Mouse (Mus musculus): ENCODE data around the gene Tigd2. TPM values are rescaled to one million over a fixed set of nuclear protein-coding genes. Genes with fewer than 3 reads are reported as not detected.
"Not testable (repeated sequence)": the region's sequence is repeated elsewhere in the genome, so short reads cannot be mapped to it uniquely, and the experiment has no call there.

The Tigd2 gene
- polyA plus RNA-seq, 1 experiment from 2014 or later, result 13.6 TPM

DNA sequence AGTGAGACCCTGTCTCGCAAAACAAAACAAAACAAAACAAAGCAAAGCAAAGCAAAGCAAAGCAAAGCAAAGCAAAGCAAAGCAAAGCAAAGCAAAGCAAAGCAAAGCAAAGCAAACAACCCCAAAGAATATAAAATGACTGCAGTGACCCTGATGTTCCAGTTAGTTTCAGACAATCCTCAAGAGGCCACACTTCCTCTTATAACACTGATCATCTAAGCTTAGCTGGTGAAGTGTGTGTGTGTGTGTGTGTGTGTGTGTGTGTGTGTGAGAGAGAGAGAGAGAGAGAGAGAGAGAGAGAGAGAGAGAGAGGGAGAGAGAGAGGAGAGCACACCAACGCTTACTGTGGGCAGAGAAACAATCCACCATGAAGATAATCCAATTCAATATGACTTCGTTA, 14.2 kb upstream of the Tigd2 start:
- WGBS, result 70% methylated on average over 3 of the region's 3 CpGs

DNA sequence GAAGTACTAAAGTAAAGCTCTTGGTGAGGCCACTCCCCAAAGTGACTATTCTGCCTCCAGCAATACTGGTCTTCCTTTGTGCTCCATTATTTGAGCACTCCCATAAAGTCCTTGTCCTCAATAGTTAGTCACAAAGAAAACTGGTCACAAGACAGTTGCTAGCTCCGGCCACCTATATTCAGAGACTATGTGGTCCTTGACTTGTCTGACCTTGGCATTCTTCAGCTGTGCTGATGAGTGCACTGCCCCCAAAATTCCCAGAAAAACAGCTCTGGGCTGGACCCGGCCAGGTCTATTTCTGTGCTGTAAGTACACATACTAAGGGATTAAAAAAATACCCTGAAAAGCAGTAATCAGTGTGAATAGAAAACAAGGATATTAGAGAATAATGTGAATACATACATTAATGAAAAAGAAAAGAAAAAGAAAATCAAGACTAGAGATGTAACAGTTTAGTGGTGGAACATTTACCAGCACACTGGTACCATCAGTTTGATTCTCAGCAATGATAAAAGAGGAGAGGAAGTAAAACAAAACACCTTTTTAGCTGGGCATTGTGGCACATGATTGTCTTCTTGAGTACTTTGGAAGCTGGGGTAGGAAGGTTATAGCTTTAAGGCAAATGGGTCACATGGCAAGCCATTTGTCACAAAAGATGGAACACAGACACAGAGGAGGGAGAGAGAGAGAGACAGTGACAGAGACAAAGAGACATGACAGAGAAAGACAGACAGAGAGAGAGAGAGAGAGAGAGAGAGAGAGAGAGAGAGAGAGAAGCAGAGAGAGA, 12.6 kb upstream of the Tigd2 start:
- H3K9ac ChIP-seq, result no peak overlapping the region
- no peaks in the 10 kb centered on the region for H3K9me3 ChIP-seq
- no peaks in the 10 kb centered on the region for H3K36me3 ChIP-seq
- H3K27ac ChIP-seq, result no peak overlapping the region
- ATAC-seq (ENCODE audit: insufficient number of reproducible peaks, insufficient read depth, low FRiP score, low TSS enrichment, low read depth), result no peak
- no peak overlapping the region for H3K4me2 ChIP-seq
- WGBS, result 54% methylated on average over 2 of the region's 2 CpGs
- H3K27me3 ChIP-seq, result no peaks in the 10 kb centered on the region
- H3K4me3 ChIP-seq, result no peak overlapping the region
- H3K4me1 ChIP-seq, result no peaks in the 10 kb centered on the region

More for the DNA sequence above, 14.2 kb upstream of the Tigd2 start:
- H3K9ac ChIP-seq; H3K4me3 ChIP-seq; H3K27ac ChIP-seq; H3K27me3 ChIP-seq; ATAC-seq (ENCODE audit: insufficient number of reproducible peaks, insufficient read depth, low FRiP score, low TSS enrichment, low read depth); H3K4me1 ChIP-seq; H3K4me2 ChIP-seq; H3K9me3 ChIP-seq; H3K36me3 ChIP-seq: not testable (repeated sequence)

DNA sequence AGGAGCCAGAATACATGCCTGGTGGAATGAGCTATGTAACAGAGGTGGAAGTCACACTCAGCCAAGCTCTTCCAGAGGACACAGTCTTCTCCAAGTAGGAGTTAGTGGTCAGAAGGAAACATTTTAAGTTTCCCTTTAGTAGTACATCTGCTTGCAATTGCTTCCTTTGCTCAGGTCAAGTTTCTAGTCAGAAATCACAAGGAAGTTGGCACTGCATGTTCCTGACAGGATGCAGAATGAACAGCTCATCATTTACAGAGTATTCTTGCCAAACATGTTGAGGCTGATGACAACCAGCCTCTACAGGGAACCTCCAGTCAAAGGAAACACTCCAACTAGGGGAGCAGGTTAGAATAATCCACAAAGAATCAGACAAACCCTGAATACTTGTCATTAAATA, 11.9 kb upstream of the Tigd2 start:
- Histone ChIP-seq H3K4me3 (no peak overlapping the region), H3K27ac (no peak overlapping the region), H3K36me3 (no peaks in the 10 kb centered on the region), H3K9me3 (no peaks in the 10 kb centered on the region), H3K4me2 (no peak overlapping the region), H3K9ac (no peak overlapping the region), H3K27me3 (no peaks in the 10 kb centered on the region), H3K4me1 (no peaks in the 10 kb centered on the region)
- ATAC-seq (ENCODE audit: insufficient number of reproducible peaks, insufficient read depth, low FRiP score, low TSS enrichment, low read depth), result no peak

DNA sequence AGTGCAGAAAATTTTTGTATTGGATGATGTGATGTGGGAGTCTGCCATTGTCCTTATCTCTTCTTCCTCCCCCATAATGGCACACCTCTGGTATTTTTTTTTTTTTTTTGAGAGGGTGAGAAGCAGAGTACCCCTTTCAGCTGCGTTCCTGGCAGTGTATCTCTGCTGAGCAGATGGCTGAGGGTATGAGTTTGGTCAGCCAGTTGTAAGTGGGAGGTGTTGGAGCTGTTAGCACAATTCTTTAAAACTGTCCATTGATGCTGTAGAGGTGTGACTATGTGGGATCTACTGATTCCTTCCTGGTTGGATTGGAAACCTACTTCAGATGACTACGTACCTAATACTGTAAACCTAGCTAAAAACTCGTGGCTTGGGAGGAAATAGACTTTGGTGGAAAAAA, 10.3 kb upstream of the Tigd2 start:
- WGBS, result 83% methylated on average over 3 of the region's 3 CpGs
- H3K9ac ChIP-seq, result no peak overlapping the region
- H3K36me3 ChIP-seq, result no peaks in the 10 kb centered on the region
- ATAC-seq (ENCODE audit: insufficient number of reproducible peaks, insufficient read depth, low FRiP score, low TSS enrichment, low read depth), result no peak
- H3K4me2 ChIP-seq, result no peak overlapping the region
- no peaks in the 10 kb centered on the region for H3K9me3 ChIP-seq
- no peak overlapping the region for H3K4me3 ChIP-seq
- no peak overlapping the region for H3K27ac ChIP-seq
- H3K27me3 ChIP-seq, result no peaks in the 10 kb centered on the region
- no peaks in the 10 kb centered on the region for H3K4me1 ChIP-seq

DNA sequence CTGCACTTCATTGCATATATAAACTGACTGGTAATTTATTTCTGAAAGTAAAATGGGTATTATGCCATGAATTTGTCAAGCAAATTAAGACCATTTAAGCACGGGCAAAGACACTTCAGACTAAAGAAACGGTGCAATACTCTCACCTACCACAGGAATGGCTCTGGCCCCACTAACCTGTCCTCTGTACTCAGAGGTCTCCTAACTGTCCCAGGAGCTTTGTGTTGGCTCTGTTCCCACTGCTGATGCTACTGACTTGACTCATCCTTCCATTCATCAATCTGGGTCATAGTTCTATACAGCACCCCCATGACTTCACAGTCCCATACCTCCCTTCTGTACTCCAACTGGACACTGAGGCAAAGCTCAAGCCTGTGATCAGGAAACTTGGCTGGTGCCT, 9.6 kb upstream of the Tigd2 start:
- Histone ChIP-seq H3K36me3 (no peaks in the 10 kb centered on the region), H3K4me2 (no peak overlapping the region), H3K27me3 (no peaks in the 10 kb centered on the region), H3K9ac (no peak overlapping the region), H3K9me3 (no peaks in the 10 kb centered on the region), H3K27ac (no peak overlapping the region), H3K4me3 (no peak overlapping the region), H3K4me1 (no peaks in the 10 kb centered on the region)
- 67% methylated on average over 2 of the region's 2 CpGs for WGBS
- no peak for ATAC-seq (ENCODE audit: insufficient number of reproducible peaks, insufficient read depth, low FRiP score, low TSS enrichment, low read depth)

DNA sequence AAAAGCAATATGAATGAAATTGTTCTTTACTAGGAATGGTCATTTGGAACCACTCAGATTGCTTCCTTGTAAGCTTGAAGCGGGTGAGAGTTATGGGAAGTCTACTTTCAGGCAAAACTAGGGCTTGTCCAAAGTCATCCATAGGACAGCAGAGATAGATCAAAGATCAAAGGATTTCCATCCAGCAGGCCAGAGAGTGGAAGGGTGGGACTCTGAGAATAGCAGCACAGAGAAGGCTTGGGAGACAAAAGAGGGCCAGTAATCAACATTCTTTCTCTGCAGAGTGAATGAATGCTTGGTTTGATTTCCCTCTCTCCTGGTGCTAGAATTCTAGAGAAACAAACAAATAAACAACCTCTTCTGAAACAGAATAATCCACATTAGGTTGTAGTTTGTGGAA, 1.1 kb upstream of the Tigd2 start:
- H3K4me3 ChIP-seq, result no peak overlapping the region
- ATAC-seq (ENCODE audit: insufficient number of reproducible peaks, insufficient read depth, low FRiP score, low TSS enrichment, low read depth), result no peak
- no peak overlapping the region for H3K27ac ChIP-seq
- WGBS, result 93% methylated on average over 1 of the region's 1 CpGs
- no peak overlapping the region for H3K9ac ChIP-seq
- H3K4me2 ChIP-seq, result no peak overlapping the region
- H3K36me3 ChIP-seq, result peaks cover 12% of the 10 kb centered on the region; the same call in 1 of the 2 replicates
- no peaks in the 10 kb centered on the region for H3K27me3 ChIP-seq
- peaks cover 4% of the 10 kb centered on the region; the same call in 1 of the 2 replicates for H3K4me1 ChIP-seq
- H3K9me3 ChIP-seq, result no peaks in the 10 kb centered on the region

DNA sequence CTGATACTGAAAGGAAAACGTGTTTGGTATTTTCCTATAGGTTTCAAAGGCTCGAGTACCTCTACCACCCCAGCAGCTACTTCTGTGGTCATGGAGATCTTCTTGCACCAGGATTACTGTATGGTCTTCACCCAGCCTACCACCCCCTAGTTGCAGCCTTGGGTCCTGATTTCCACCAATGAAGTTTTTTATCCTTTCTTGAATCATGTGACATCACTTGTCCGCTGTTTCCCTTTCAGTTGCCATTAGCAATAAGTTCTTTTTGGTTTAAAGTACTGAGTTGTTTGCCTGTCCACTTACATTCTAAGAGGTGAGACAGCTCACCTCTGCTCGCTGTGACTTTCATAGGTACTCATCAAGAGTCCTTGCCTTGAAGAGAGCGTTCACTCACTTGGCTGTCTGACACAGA, 633 bp downstream of the Tigd2 start:
- Histone ChIP-seq H3K9ac (peak overlapping the region; percentile 85), H3K4me3 (peak overlapping the region; percentile 73), H3K9me3 (no peaks in the 10 kb centered on the region), H3K27ac (peak overlapping the region; percentile 81), H3K4me1 (peaks cover 4% of the 10 kb centered on the region; the same call in 1 of the 2 replicates), H3K36me3 (peaks cover 14% of the 10 kb centered on the region; the same call in 1 of the 2 replicates), H3K27me3 (no peaks in the 10 kb centered on the region), H3K4me2 (peak overlapping the region; percentile 69)
- ATAC-seq (ENCODE audit: insufficient number of reproducible peaks, insufficient read depth, low FRiP score, low TSS enrichment, low read depth), result peak; percentile 41; the same call in 1 of the 2 replicates
- 38% methylated on average over 5 of the region's 5 CpGs for WGBS

DNA sequence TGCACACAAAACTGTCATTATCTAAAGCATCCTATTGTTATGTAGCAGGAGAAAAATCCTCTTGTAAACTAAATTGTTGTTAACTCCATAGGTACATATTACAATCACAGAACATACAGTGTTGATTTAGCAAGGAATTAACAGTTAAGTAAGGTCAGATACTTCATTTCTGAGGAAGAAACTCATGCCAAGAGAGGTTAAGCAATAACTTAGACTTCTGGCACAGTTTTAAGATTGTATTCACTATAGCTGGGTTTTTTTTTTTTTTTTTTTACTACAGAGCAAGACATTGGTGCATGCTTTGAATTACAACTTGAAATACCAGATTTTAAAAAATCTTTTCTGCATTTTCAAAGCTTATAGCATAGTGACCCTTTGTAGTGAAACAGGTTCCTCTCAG, 24.5 kb downstream of the Tigd2 start:
- Histone ChIP-seq H3K27me3 (no peaks in the 10 kb centered on the region), H3K9me3 (no peaks in the 10 kb centered on the region), H3K4me1 (no peaks in the 10 kb centered on the region), H3K27ac (no peak overlapping the region), H3K9ac (no peak overlapping the region), H3K4me3 (no peak overlapping the region), H3K4me2 (no peak overlapping the region), H3K36me3 (no peaks in the 10 kb centered on the region)
- ATAC-seq (ENCODE audit: insufficient number of reproducible peaks, insufficient read depth, low FRiP score, low TSS enrichment, low read depth), result no peak

DNA sequence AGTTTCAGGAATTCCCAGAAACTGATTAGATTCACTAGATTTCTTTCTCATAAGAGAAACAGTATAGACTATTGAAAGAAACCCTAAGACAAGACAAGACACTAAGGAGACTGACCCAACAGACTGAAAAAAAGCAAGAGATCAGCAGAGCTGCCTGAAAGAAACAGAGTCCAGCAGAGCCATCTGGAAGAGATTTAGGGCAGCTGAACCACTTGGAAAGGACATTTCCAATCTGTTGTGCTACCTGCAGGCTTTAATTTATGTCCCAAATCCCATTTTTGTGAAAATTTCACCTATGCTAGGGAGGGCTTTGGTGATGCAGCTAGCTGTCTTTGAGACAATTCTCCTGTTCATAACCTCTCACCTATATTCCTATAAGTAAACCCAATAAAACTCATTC, 25.0 kb downstream of the Tigd2 start:
- no peak overlapping the region for H3K27ac ChIP-seq
- ATAC-seq (ENCODE audit: insufficient number of reproducible peaks, insufficient read depth, low FRiP score, low TSS enrichment, low read depth), result no peak
- H3K4me3 ChIP-seq, result no peak overlapping the region
- H3K9me3 ChIP-seq, result 0 out of 2 replicates have a peak, but pooled peaks cover 2% of the 10 kb centered on the region
- H3K27me3 ChIP-seq, result no peaks in the 10 kb centered on the region
- no peak overlapping the region for H3K9ac ChIP-seq
- H3K4me1 ChIP-seq, result no peaks in the 10 kb centered on the region
- no peaks in the 10 kb centered on the region for H3K36me3 ChIP-seq
- H3K4me2 ChIP-seq, result no peak overlapping the region

DNA sequence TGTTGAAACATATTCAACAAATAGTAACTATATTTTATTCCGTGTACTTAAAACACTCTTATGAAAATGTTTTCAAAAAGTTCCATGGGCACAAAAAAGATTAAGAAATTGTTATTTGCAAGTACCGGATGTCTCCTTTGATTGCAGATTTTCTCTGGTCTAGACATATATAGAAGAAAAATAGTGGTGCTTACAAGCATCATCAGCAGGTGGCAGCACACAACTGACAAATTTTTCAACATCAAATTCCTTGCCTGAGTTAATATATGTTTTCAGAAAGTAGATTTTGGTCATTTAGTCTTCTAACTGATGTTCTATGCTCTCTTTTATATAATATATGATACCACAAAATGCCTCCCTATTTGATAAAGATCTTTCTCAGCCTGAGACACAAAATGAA, 41.0 kb downstream of the Tigd2 start:
- no peak overlapping the region for H3K9ac ChIP-seq
- WGBS, result 28% methylated on average over 2 of the region's 2 CpGs
- ATAC-seq (ENCODE audit: insufficient number of reproducible peaks, insufficient read depth, low FRiP score, low TSS enrichment, low read depth), result no peak
- no peak overlapping the region for H3K4me3 ChIP-seq
- no peaks in the 10 kb centered on the region for H3K36me3 ChIP-seq
- H3K4me1 ChIP-seq, result no peaks in the 10 kb centered on the region
- no peaks in the 10 kb centered on the region for H3K27me3 ChIP-seq
- H3K27ac ChIP-seq, result no peak overlapping the region
- no peak overlapping the region for H3K4me2 ChIP-seq
- H3K9me3 ChIP-seq, result no peaks in the 10 kb centered on the region

DNA sequence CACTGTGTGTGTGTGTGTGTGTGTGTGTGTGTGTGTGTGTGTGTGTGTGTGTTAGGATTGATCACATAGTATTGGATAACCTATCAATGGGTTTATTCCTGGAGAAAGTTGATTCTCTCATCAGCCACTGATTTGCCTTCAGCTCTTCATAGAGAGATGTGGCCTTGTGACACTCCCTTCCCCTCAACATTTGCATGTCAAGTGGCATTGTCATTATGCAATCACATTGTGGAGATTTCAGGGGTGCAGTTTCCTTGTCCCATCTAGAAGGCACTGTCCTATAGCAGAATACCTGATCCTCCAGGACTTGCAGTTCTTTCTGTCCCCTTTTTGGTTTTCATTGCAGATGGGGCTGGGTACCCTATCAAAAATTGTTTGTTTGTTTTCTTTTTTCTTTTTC, 41.9 kb downstream of the Tigd2 start:
- no peaks in the 10 kb centered on the region for H3K36me3 ChIP-seq
- H3K9ac ChIP-seq, result no peak overlapping the region
- no peaks in the 10 kb centered on the region for H3K27me3 ChIP-seq
- ATAC-seq (ENCODE audit: insufficient number of reproducible peaks, insufficient read depth, low FRiP score, low TSS enrichment, low read depth), result no peak
- H3K27ac ChIP-seq, result no peak overlapping the region
- H3K4me1 ChIP-seq, result no peaks in the 10 kb centered on the region
- H3K4me2 ChIP-seq, result no peak overlapping the region
- H3K9me3 ChIP-seq, result no peaks in the 10 kb centered on the region
- no peak overlapping the region for H3K4me3 ChIP-seq

DNA sequence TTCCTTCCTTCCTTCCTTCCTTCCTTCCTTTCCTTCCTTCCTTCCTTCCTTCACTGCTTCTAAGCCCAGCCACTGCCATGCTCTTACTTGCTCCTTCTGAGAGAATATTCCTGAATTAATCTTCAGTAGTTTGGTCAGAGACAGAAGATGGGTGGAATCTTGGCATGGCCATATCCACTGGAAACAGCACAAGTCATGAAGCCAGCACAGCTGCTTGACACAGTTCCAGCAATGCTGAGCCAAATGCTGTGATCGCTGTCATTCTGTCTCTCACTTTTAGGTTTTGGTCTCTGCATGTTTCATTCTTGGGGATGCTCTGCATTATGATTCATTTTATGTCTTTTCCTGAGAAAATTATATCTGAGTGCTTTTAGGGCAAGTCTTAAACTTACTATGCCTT, 47.2 kb downstream of the Tigd2 start:
- no peak for ATAC-seq (ENCODE audit: insufficient number of reproducible peaks, insufficient read depth, low FRiP score, low TSS enrichment, low read depth)
- Histone ChIP-seq H3K27me3 (no peaks in the 10 kb centered on the region), H3K4me2 (no peak overlapping the region), H3K36me3 (no peaks in the 10 kb centered on the region), H3K27ac (no peak overlapping the region), H3K4me3 (no peak overlapping the region), H3K9me3 (no peaks in the 10 kb centered on the region), H3K4me1 (no peaks in the 10 kb centered on the region), H3K9ac (no peak overlapping the region)
- 93% methylated on average over 1 of the region's 1 CpGs for WGBS
